Comparison of ENCODE assay signal across 10 mouse cellular contexts in genomic region chr16:41771427-41772125, GRCm38 (mm10).
DNase-seq lines count a peak whose midpoint lies in the region; ATAC-seq lines count a peak whose summit lies in the region.
"Had no signal": no experiment of that assay in that cellular context is flagged by ENCODE, and none has a peak within 500 bp of the region (broad histone marks: within the 10 kb centered on the region; RNA-seq: fewer than 3 reads in every experiment).

No protein-coding gene starts in this region.

- peak; percentile 56; the same call in 1 of the 2 replicates for ATAC-seq in neural tube, embryonic 12.5 days (ENCODE audit: low FRiP score, low read depth)
- ATAC-seq in hindbrain, embryonic 14.5 days (ENCODE audit: low FRiP score), result peak; percentile 90
- peak; percentile 91; the same call in 1 of the 2 replicates for ATAC-seq in neural tube, embryonic 14.5 days (ENCODE audit: low read depth)

- no peak overlapping the region for H3K4me2 ChIP-seq in neural tube, embryonic 12.5 days (replicated peaks)
- H3K4me2 ChIP-seq in hindbrain, embryonic 14.5 days (replicated peaks), result no peak overlapping the region
- no peak overlapping the region for H3K4me2 ChIP-seq in neural tube, embryonic 14.5 days (ENCODE audit: low read depth, low read length)
- H3K4me2 ChIP-seq: embryonic facial prominence, embryonic 15.5 days had no signal

- 66% methylated on average over 4 of the region's 4 CpGs for WGBS in neural tube, embryonic 12.5 days
- 63% methylated on average over 4 of the region's 4 CpGs for WGBS in hindbrain, embryonic 14.5 days
- 50% methylated on average over 4 of the region's 4 CpGs for WGBS in neural tube, embryonic 14.5 days

- no peak overlapping the region for H3K9ac ChIP-seq in neural tube, embryonic 12.5 days
- no peak overlapping the region for H3K9ac ChIP-seq in hindbrain, embryonic 14.5 days
- no peak overlapping the region for H3K9ac ChIP-seq in neural tube, embryonic 14.5 days (replicated peaks; ENCODE audit: low read depth, low read length)
- H3K9ac ChIP-seq: embryonic facial prominence, embryonic 15.5 days had no signal

- no peaks in the 10 kb centered on the region for H3K36me3 ChIP-seq in neural tube, embryonic 12.5 days
- no peaks in the 10 kb centered on the region for H3K36me3 ChIP-seq in hindbrain, embryonic 14.5 days (replicated peaks; ENCODE audit: control insufficient read depth, insufficient read depth)
- H3K36me3 ChIP-seq in neural tube, embryonic 14.5 days (ENCODE audit: control insufficient read depth, insufficient read depth, low read length), result no peaks in the 10 kb centered on the region
- H3K36me3 ChIP-seq: embryonic facial prominence, embryonic 15.5 days had no signal

- H3K4me3 ChIP-seq in neural tube, embryonic 12.5 days, result no peak overlapping the region
- no peak overlapping the region for H3K4me3 ChIP-seq in hindbrain, embryonic 14.5 days (replicated peaks; ENCODE audit: low read length)
- H3K4me3 ChIP-seq in neural tube, embryonic 14.5 days (ENCODE audit: low read depth, low read length), result no peak overlapping the region
- H3K4me3 ChIP-seq: embryonic facial prominence, embryonic 15.5 days; gastrocnemius, adult 2 months had no signal

- peaks cover 6% of the 10 kb centered on the region; the same call in 1 of the 2 replicates for H3K4me1 ChIP-seq in neural tube, embryonic 12.5 days
- peaks cover 10% of the 10 kb centered on the region; the same call in 1 of the 2 replicates for H3K4me1 ChIP-seq in hindbrain, embryonic 14.5 days (replicated peaks; ENCODE audit: control insufficient read depth, insufficient read depth, low read length)
- H3K4me1 ChIP-seq in neural tube, embryonic 14.5 days (ENCODE audit: control insufficient read depth, insufficient read depth, low read length), result peaks cover 7% of the 10 kb centered on the region; the same call in 1 of the 2 replicates
- H3K4me1 ChIP-seq: embryonic facial prominence, embryonic 15.5 days had no signal

- H3K27ac ChIP-seq in neural tube, embryonic 12.5 days, result no peak overlapping the region
- H3K27ac ChIP-seq in hindbrain, embryonic 14.5 days, result peak overlapping the region; percentile 72
- H3K27ac ChIP-seq in neural tube, embryonic 14.5 days (ENCODE audit: low read depth, low read length), result peak overlapping the region; percentile 13; the same call in 1 of the 2 replicates
- H3K27ac ChIP-seq: embryonic facial prominence, embryonic 15.5 days; gastrocnemius, adult 2 months had no signal

- no peaks in the 10 kb centered on the region for H3K27me3 ChIP-seq in neural tube, embryonic 12.5 days (replicated peaks)
- no peaks in the 10 kb centered on the region for H3K27me3 ChIP-seq in hindbrain, embryonic 14.5 days (ENCODE audit: control insufficient read depth, insufficient read depth, low read length)
- H3K27me3 ChIP-seq in neural tube, embryonic 14.5 days (ENCODE audit: control insufficient read depth, insufficient read depth, low read length), result no peaks in the 10 kb centered on the region
- H3K27me3 ChIP-seq: embryonic facial prominence, embryonic 15.5 days had no signal

- DNase-seq in cerebellum, postnatal 25 days, result peak; percentile 27 to 37
- no peak for DNase-seq in cerebellum, adult 9-10 months
- no peak for DNase-seq in neural tube, embryonic 10.5 days (ENCODE audit: extremely low spot score, low spot score)
- DNase-seq in hindbrain, embryonic 14.5 days (ENCODE audit: low spot score), result no peak
- no peak for DNase-seq in adrenal gland, postnatal 36 days
- no peak for DNase-seq in urinary bladder, postnatal 10 days (ENCODE audit: low spot score)
- DNase-seq: gastrocnemius, adult 2 months had no signal

- H3K9me3 ChIP-seq in neural tube, embryonic 12.5 days, result no peaks in the 10 kb centered on the region
- H3K9me3 ChIP-seq in hindbrain, embryonic 14.5 days (ENCODE audit: control insufficient read depth, low read length), result no peaks in the 10 kb centered on the region
- H3K9me3 ChIP-seq in neural tube, embryonic 14.5 days (ENCODE audit: control insufficient read depth, low read length), result no peaks in the 10 kb centered on the region
- H3K9me3 ChIP-seq: embryonic facial prominence, embryonic 15.5 days had no signal

Comparison
In these comparisons a context has a peak if more than half of its experiments do, and no peak if none do; other contexts are left out.
1. DNase-seq: peak in cerebellum, postnatal 25 days (2 of 2); none in cerebellum, adult 9-10 months (single experiment), neural tube, embryonic 10.5 days (single experiment), hindbrain, embryonic 14.5 days (single experiment), adrenal gland, postnatal 36 days (0 of 2) and urinary bladder, postnatal 10 days (single experiment).
2. Peak in every context shown above with its lines, with median percentiles within 50 percentile points of each other: ATAC-seq.